11 mouse cellular contexts compared by ENCODE assay signal in the genomic region with DNA sequence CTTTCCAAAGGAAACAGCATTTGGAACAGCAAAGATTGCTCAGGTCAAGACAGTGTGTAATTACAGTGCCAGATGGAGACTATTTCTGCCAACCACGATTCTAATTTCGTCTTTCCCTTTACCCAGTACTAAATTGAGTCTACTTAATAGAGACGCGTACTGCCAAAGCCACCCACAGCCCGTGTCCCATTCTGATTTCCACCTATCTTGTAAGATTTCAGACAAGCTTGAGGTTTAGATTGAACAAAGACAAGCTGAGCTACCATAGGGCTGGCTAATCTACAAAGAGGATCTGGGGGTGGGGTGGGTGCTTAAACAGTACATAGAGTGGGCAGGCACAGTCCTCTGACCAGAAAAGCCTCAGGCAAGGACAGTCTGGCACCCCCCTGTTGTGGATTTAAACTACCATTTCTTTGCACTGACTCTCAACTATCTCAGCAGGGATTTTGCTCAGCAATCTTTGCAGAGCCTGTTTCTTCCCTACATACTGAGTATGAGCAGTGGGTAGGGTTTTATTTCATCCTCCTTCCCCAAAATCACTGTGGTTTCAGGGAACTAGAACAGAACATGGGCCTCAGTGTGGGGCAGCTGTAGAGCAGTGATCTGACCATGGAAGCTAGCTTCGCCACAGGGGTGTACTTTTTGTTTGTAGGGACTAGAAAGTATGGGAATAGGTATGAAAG. TPM values are rescaled to one million over a fixed set of nuclear protein-coding genes. Genes with fewer than 3 reads are reported as not detected.
DNase-seq lines count a peak whose midpoint lies in the region; ATAC-seq and TF ChIP-seq lines count a peak whose summit lies in the region.
"Had no signal": no experiment of that assay in that cellular context is flagged by ENCODE, and none has a peak within 500 bp of the region (broad histone marks: within the 10 kb centered on the region; RNA-seq: fewer than 3 reads in every experiment).

No protein-coding gene starts in this region.

- no peaks in the 10 kb centered on the region for H3K9me3 ChIP-seq in hindbrain, embryonic 15.5 days
- no peaks in the 10 kb centered on the region for H3K9me3 ChIP-seq in hindbrain, embryonic 10.5 days
- H3K9me3 ChIP-seq in hindbrain, embryonic 16.5 days (ENCODE audit: control insufficient read depth, low read length), result no peaks in the 10 kb centered on the region
- peaks cover 3% of the 10 kb centered on the region; the same call in 1 of the 2 replicates for H3K9me3 ChIP-seq in midbrain, postnatal 0 days (ENCODE audit: low read length)
- H3K9me3 ChIP-seq in lung, postnatal 0 days (ENCODE audit: low read length), result no peaks in the 10 kb centered on the region
- H3K9me3 ChIP-seq: neural tube, embryonic 12.5 days had no signal

- H3K4me2 ChIP-seq in hindbrain, embryonic 15.5 days, result peak overlapping the region; percentile 44; the same call in 1 of the 2 replicates
- H3K4me2 ChIP-seq in hindbrain, embryonic 16.5 days (ENCODE audit: low read length), result peak overlapping the region; percentile 36; the same call in 1 of the 2 replicates
- H3K4me2 ChIP-seq in midbrain, postnatal 0 days (ENCODE audit: low read depth, low read length, poor library complexity, severe bottlenecking), result no peak overlapping the region
- no peak overlapping the region for H3K4me2 ChIP-seq in lung, postnatal 0 days (replicated peaks; ENCODE audit: low read depth, low read length)

- peak; percentile 35; the same call in 1 of the 2 replicates for ATAC-seq in hindbrain, embryonic 15.5 days (ENCODE audit: low FRiP score, low read depth)
- peak; percentile 65; the same call in 1 of the 2 replicates for ATAC-seq in hindbrain, embryonic 16.5 days
- no peak for ATAC-seq in midbrain, postnatal 0 days (ENCODE audit: low FRiP score)
- no peak for ATAC-seq in lung, postnatal 0 days
- no peak for ATAC-seq in megakaryocyte progenitor cell, adult 5-6 weeks (replicated peaks; ENCODE audit: poor library complexity)
- ATAC-seq: liver, postnatal 0 days had no signal

- 54% methylated on average over 6 of the region's 6 CpGs for WGBS in hindbrain, embryonic 15.5 days
- 75% methylated on average over 6 of the region's 6 CpGs for WGBS in hindbrain, embryonic 10.5 days
- 49% methylated on average over 6 of the region's 6 CpGs for WGBS in hindbrain, embryonic 16.5 days
- WGBS in midbrain, postnatal 0 days, result 53% methylated on average over 6 of the region's 6 CpGs
- WGBS in lung, postnatal 0 days, result 72% methylated on average over 6 of the region's 6 CpGs

- H3K27me3 ChIP-seq in hindbrain, embryonic 15.5 days, result no peaks in the 10 kb centered on the region
- no peaks in the 10 kb centered on the region for H3K27me3 ChIP-seq in hindbrain, embryonic 10.5 days (ENCODE audit: insufficient read depth, poor library complexity, severe bottlenecking)
- no peaks in the 10 kb centered on the region for H3K27me3 ChIP-seq in hindbrain, embryonic 16.5 days (replicated peaks; ENCODE audit: control insufficient read depth, insufficient read depth, low read length)
- H3K27me3 ChIP-seq in midbrain, postnatal 0 days (ENCODE audit: insufficient read depth, low read length), result no peaks in the 10 kb centered on the region
- no peaks in the 10 kb centered on the region for H3K27me3 ChIP-seq in lung, postnatal 0 days (replicated peaks; ENCODE audit: insufficient read depth, low read length)
- H3K27me3 ChIP-seq: neural tube, embryonic 12.5 days had no signal

- TF ChIP-seq EP300 in lung, postnatal 0 days (IDR thresholded peaks at IDR 0.05), result no peak

- H3K9ac ChIP-seq in hindbrain, embryonic 15.5 days, result no peak overlapping the region
- no peak overlapping the region for H3K9ac ChIP-seq in hindbrain, embryonic 16.5 days (ENCODE audit: low read depth, low read length)
- H3K9ac ChIP-seq in midbrain, postnatal 0 days (replicated peaks; ENCODE audit: low read length, poor library complexity, severe bottlenecking), result no peak overlapping the region
- H3K9ac ChIP-seq in lung, postnatal 0 days (replicated peaks; ENCODE audit: low read depth), result no peak overlapping the region
- H3K9ac ChIP-seq: liver, postnatal 0 days; neural tube, embryonic 12.5 days had no signal

- H3K36me3 ChIP-seq in hindbrain, embryonic 15.5 days, result no peaks in the 10 kb centered on the region
- no peaks in the 10 kb centered on the region for H3K36me3 ChIP-seq in hindbrain, embryonic 10.5 days
- no peaks in the 10 kb centered on the region for H3K36me3 ChIP-seq in hindbrain, embryonic 16.5 days (ENCODE audit: control insufficient read depth, insufficient read depth, low read length)
- H3K36me3 ChIP-seq in midbrain, postnatal 0 days (ENCODE audit: insufficient read depth, low read length), result no peaks in the 10 kb centered on the region
- H3K36me3 ChIP-seq in lung, postnatal 0 days (ENCODE audit: insufficient read depth, low read length), result no peaks in the 10 kb centered on the region
- H3K36me3 ChIP-seq: G1E; neural tube, embryonic 12.5 days had no signal

- H3K4me3 ChIP-seq in hindbrain, embryonic 15.5 days, result no peak overlapping the region
- no peak overlapping the region for H3K4me3 ChIP-seq in hindbrain, embryonic 10.5 days
- H3K4me3 ChIP-seq in hindbrain, embryonic 16.5 days (ENCODE audit: low read length), result no peak overlapping the region
- peak overlapping the region; percentile 9; the same call in 1 of the 2 replicates for H3K4me3 ChIP-seq in midbrain, postnatal 0 days (ENCODE audit: low read depth, low read length)
- H3K4me3 ChIP-seq in lung, postnatal 0 days (ENCODE audit: low read depth, low read length), result no peak overlapping the region
- H3K4me3 ChIP-seq: neural tube, embryonic 12.5 days had no signal

- TF ChIP-seq CTCF in midbrain, postnatal 0 days (IDR thresholded peaks at IDR 0.05), result no peak
- TF ChIP-seq CTCF in lung, postnatal 0 days (IDR thresholded peaks at IDR 0.05), result no peak

- DNase-seq in hindbrain, embryonic 10.5 days (ENCODE audit: low spot score), result no peak
- peak; percentile 92 for DNase-seq in cerebellum, adult 9-10 months
- peak; percentile 47 for DNase-seq in midbrain, postnatal 0 days (ENCODE audit: low spot score)
- DNase-seq in lung, postnatal 0 days (ENCODE audit: low spot score), result no peak
- DNase-seq in urinary bladder, postnatal 14 days (ENCODE audit: low spot score), result no peak

- peak overlapping the region; percentile 74 for H3K27ac ChIP-seq in hindbrain, embryonic 15.5 days (replicated peaks)
- H3K27ac ChIP-seq in hindbrain, embryonic 10.5 days, result no peak overlapping the region
- peak overlapping the region; percentile 7 for H3K27ac ChIP-seq in hindbrain, embryonic 16.5 days (ENCODE audit: low read depth, low read length)
- H3K27ac ChIP-seq in midbrain, postnatal 0 days (ENCODE audit: low read depth, low read length), result peak overlapping the region; percentile 63; the same call in 1 of the 2 replicates
- H3K27ac ChIP-seq in lung, postnatal 0 days (ENCODE audit: low read length), result no peak overlapping the region
- H3K27ac ChIP-seq: neural tube, embryonic 12.5 days had no signal

- peaks cover 16% of the 10 kb centered on the region for H3K4me1 ChIP-seq in hindbrain, embryonic 15.5 days (replicated peaks)
- peaks cover 14% of the 10 kb centered on the region for H3K4me1 ChIP-seq in hindbrain, embryonic 10.5 days (replicated peaks)
- peaks cover 15% of the 10 kb centered on the region for H3K4me1 ChIP-seq in hindbrain, embryonic 16.5 days (ENCODE audit: control insufficient read depth, insufficient read depth, low read depth, low read length)
- no peaks in the 10 kb centered on the region for H3K4me1 ChIP-seq in midbrain, postnatal 0 days (ENCODE audit: insufficient read depth, low read length)
- H3K4me1 ChIP-seq in lung, postnatal 0 days (ENCODE audit: insufficient read depth, low read depth, low read length), result no peaks in the 10 kb centered on the region; the same call in 1 of the 2 replicates

RNA-seq across cellular contexts. Expression of gene 1700010I14Rik, which starts 44.4 kb away (rescaled TPM):
- 2.1 and 2.7 TPM in 2 replicates for polyA plus RNA-seq in hindbrain, embryonic 15.5 days (2015; fragmentation: Nextera tagmentation; extraction: Ambion mirVana)
- 2.9 and 3.1 TPM in 2 replicates for polyA plus RNA-seq in hindbrain, embryonic 10.5 days (2016; fragmentation: Nextera tagmentation; extraction: Ambion mirVana)
- polyA plus RNA-seq in hindbrain, embryonic 16.5 days (2015; fragmentation: Nextera tagmentation; extraction: Ambion mirVana), result 2.4 TPM in 2 replicates
- total RNA-seq in midbrain, postnatal 0 days (2014; rRNA removed), result 2.2 and 2.3 TPM in 2 replicates
- polyA plus RNA-seq in midbrain, postnatal 0 days (2015; fragmentation: Nextera tagmentation; extraction: Ambion mirVana), result 3.6 and 4.1 TPM in 2 replicates
- polyA plus RNA-seq in lung, postnatal 0 days (2015; fragmentation: Nextera tagmentation; extraction: Ambion mirVana), result 2.7 and 2.8 TPM in 2 replicates
- 4.0 and 5.7 TPM in 2 replicates for total RNA-seq in megakaryocyte progenitor cell, adult 5-6 weeks (2015)
- 5.2 and 7.6 TPM in 2 replicates for total RNA-seq in megakaryocyte progenitor cell, adult 5-6 weeks (2017)
- total RNA-seq: G1E had no signal
- polyA plus RNA-seq: G1E had no signal

Comparison
In these comparisons a context has a peak if more than half of its experiments do, and no peak if none do; other contexts are left out.
1. H3K27ac ChIP-seq: peak in hindbrain, embryonic 15.5 days (single experiment), hindbrain, embryonic 16.5 days (single experiment) and midbrain, postnatal 0 days (single experiment); none in hindbrain, embryonic 10.5 days (single experiment) and lung, postnatal 0 days (single experiment).
2. ATAC-seq: peak in hindbrain, embryonic 15.5 days (single experiment) and hindbrain, embryonic 16.5 days (single experiment); none in midbrain, postnatal 0 days (single experiment), lung, postnatal 0 days (single experiment) and megakaryocyte progenitor cell, adult 5-6 weeks (single experiment).
3. H3K4me2 ChIP-seq: peak in hindbrain, embryonic 15.5 days (single experiment) and hindbrain, embryonic 16.5 days (single experiment); none in midbrain, postnatal 0 days (single experiment) and lung, postnatal 0 days (single experiment).
4. DNase-seq: peak in cerebellum, adult 9-10 months (single experiment) and midbrain, postnatal 0 days (single experiment); none in hindbrain, embryonic 10.5 days (single experiment), lung, postnatal 0 days (single experiment) and urinary bladder, postnatal 14 days (single experiment).